Mouse (Mus musculus): ENCODE data around the gene Gm47996. TPM values are rescaled to one million over a fixed set of nuclear protein-coding genes. Genes with fewer than 3 reads are reported as not detected.

Gm47996 gene
- polyA plus RNA-seq (2017; shearing (Covaris generic)): not detected

GRCm38 (mm10) chr1:151209824-151210355, at the start of gene Gm47996:
Gm47996 (plus strand) TSS chr1:151210131.

GRCm38 (mm10) chr1:151182266-151182665, 27.7 kb upstream of the Gm47996 start, which contains the start of gene Gm47985:
Gm47985 (plus strand) TSS chr1:151182537.

GRCm38 (mm10) chr1:151192075-151192474, 17.9 kb upstream of the Gm47996 start, which contains the start of gene Gm8947:
Gm8947 (plus strand) TSS chr1:151192376.

GRCm38 (mm10) chr1:151198120-151198519, 11.8 kb upstream of the Gm47996 start, which contains the start of gene Gm47995:
Gm47995 (plus strand) TSS chr1:151198448.

GRCm38 (mm10) chr1:151203818-151204217, 6.1 kb upstream of the Gm47996 start, which contains the start of gene 3110040M04Rik:
3110040M04Rik (plus strand) TSS chr1:151204121.

Other genes with a start within 250 kb of the Gm47996 start
- gene Hmcn1, start 216.7 kb upstream of the Gm47996 start, polyA plus RNA-seq (2017; shearing (Covaris generic)): 0.35 TPM
- not detected for gene Gm47985, start 27.6 kb upstream of the Gm47996 start, polyA plus RNA-seq (2017; shearing (Covaris generic))
- gene Gm8947, start 17.8 kb upstream of the Gm47996 start, polyA plus RNA-seq (2017; shearing (Covaris generic)): not detected
- gene Gm47995, start 11.7 kb upstream of the Gm47996 start, polyA plus RNA-seq (2017; shearing (Covaris generic)): not detected
- gene 3110040M04Rik, start 6.0 kb upstream of the Gm47996 start, polyA plus RNA-seq (2017; shearing (Covaris generic)): not detected
- gene Ivns1abp, start 134.3 kb downstream of the Gm47996 start, polyA plus RNA-seq (2017; shearing (Covaris generic)): 342 TPM
- gene Swt1, start 218.3 kb downstream of the Gm47996 start, polyA plus RNA-seq (2017; shearing (Covaris generic)): 39.3 TPM
- gene Trmt1l, start 218.4 kb downstream of the Gm47996 start, polyA plus RNA-seq (2017; shearing (Covaris generic)): 52.2 TPM